Mouse (Mus musculus) C2C12 (cell line): ENCODE measurements around the gene Golgb1. TPM values are rescaled to one million over a fixed set of nuclear protein-coding genes. Genes with fewer than 3 reads are reported as not detected.
"Not testable (repeated sequence)": the region's sequence is repeated elsewhere in the genome, so short reads cannot be mapped to it uniquely, and the experiment has no call there.

Experiments used
- H3K27me3 ChIP-seq: one replicate; pipeline ENCODE4 v1.6.1; 2011; ENCODE audit not compliant: control insufficient read depth, insufficient read depth, insufficient read length
- H3K36me3 ChIP-seq: one replicate; pipeline ENCODE4 v1.6.1; 2011; ENCODE audit not compliant: control insufficient read depth, insufficient read depth
- H3K4me3 ChIP-seq: one replicate; pipeline ENCODE4 v1.5.1; 2011; ENCODE audit warnings: mild to moderate bottlenecking, control low read depth; ENCODE audit not compliant: poor library complexity, insufficient read depth, severe bottlenecking
- H3K79me2 ChIP-seq: one replicate; pipeline ENCODE4 v1.6.1; 2011; ENCODE audit not compliant: control insufficient read depth, insufficient read depth
- H3K79me3 ChIP-seq: one replicate; pipeline ENCODE4 v1.6.1; 2011; ENCODE audit warnings: low read depth, control low read depth
- H3ac ChIP-seq: one replicate; pipeline ENCODE3; 2011; ENCODE audit warnings: low read depth; ENCODE audit not compliant: control insufficient read depth, insufficient read length
- CEBPB ChIP-seq: IDR thresholded peaks from one replicate; pipeline ENCODE4 v1.6.1; 2011; ENCODE audit warnings: low read depth, mild to moderate bottlenecking, control low read depth, moderate library complexity
- CTCF ChIP-seq: IDR thresholded peaks from one replicate; pipeline ENCODE4 v1.5.1; 2011; ENCODE audit not compliant: control insufficient read depth, insufficient read depth, insufficient read length
- FOSL1 ChIP-seq: IDR thresholded peaks from one replicate; pipeline ENCODE4 v1.8.0; 2011; ENCODE audit warnings: mild to moderate bottlenecking, low read length; ENCODE audit not compliant: poor library complexity, insufficient read depth, severe bottlenecking
- MAX ChIP-seq: IDR thresholded peaks from one replicate; pipeline ENCODE4 v1.6.1; 2011; ENCODE audit warnings: mild to moderate bottlenecking, control low read depth
- MYOD1 ChIP-seq: IDR thresholded peaks from one replicate; pipeline ENCODE4 v1.6.1; 2011; ENCODE audit warnings: low read depth; ENCODE audit not compliant: control insufficient read depth, insufficient read length
- MYOG ChIP-seq: IDR thresholded peaks from one replicate; pipeline ENCODE4 v1.6.1; 2011; ENCODE audit not compliant: control insufficient read depth, insufficient read length; ENCODE audit errors: extremely low read depth
- USF1 ChIP-seq: IDR thresholded peaks from one replicate; pipeline ENCODE4 v1.6.1; 2011; ENCODE audit warnings: low read depth, mild to moderate bottlenecking, control low read depth, moderate library complexity
- long read RNA-seq, 2 experiments: library from polyadenylated mRNA; unstranded; transcript quantifications; one replicate each; pipeline ENCODE4 v2.0.0; 2019 to 2020
- polyA plus RNA-seq: library from polyadenylated mRNA; unstranded; fragments of >200 nt; fragmentation: generic; extraction: Trizol; gene quantifications from one replicate; pipeline ENCODE4 v1.2.1, GENCODE M21; 2012; ENCODE audit warnings: missing spikeins

The Golgb1 gene
- 9.4 TPM for polyA plus RNA-seq
- long read RNA-seq, experiment 1, transcript Golgb1-205 (4 exons, 509 nt) = major isoform, 9 of 43 reads
- long read RNA-seq, experiment 1, partial matches to known transcripts = 23 of 43 reads
- long read RNA-seq, experiment 1, other reads (novel, unspliced or antisense) = 9 of 43 reads
- long read RNA-seq, experiment 2, partial matches to known transcripts = 6 of 16 reads
- long read RNA-seq, experiment 2, other reads (novel, unspliced or antisense) = 10 of 16 reads

DNA sequence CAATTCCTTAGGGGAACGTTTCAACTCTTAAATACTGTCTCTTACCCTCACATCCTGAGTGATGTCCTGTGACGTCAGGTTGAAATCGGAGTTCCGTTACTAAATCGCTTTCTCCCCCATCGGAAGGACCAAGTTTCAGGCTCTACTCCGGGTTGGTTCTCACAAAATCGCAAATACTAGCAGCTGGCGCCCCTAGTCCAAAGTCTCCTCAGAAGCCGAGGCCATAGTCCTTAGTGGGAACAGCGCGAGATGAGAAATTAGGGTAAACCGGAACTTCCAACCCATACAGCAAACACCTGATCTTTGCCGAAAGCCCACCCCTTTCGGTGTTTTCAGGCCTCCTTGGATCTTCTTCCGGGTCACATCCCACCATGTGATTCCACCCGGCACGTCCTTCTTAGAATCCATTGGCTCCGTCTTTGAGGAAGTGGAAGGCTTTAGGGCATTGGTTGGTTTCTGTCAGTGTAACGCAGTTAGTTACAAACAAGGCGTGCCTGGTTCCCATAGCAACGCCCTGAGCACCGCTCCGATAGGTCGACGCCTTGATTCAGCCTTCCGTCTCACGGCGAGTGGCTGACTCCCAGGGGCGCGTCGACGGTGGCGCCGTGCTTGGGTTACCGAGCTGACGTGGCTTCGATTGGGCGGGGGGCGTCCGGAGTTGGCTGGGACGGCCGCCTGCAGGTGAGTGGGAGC is at the start of gene Golgb1, which contains the start of gene Eaf2:
Gene Golgb1, plus strand, starts transcription at position 558 of the 693 bp plus-strand sequence.
Gene Eaf2, minus strand, starts transcription at position 421 of the 693 bp plus-strand sequence.
- peak within 1 kb of the TSS; percentile 70 for H3ac ChIP-seq
- H3K27me3 ChIP-seq = no peaks in the 10 kb centered on the region
- H3K79me3 ChIP-seq = peaks cover 35% of the 10 kb centered on the region
- TF ChIP-seq MYOD1 (no peak), MYOG (no peak), MAX (peak; percentile 84), CEBPB (no peak), FOSL1 (no peak), USF1 (peak; percentile 99), CTCF (no peak)
- H3K4me3 ChIP-seq = peak within 1 kb of the TSS; percentile 69
- peaks cover 26% of the 10 kb centered on the region for H3K36me3 ChIP-seq
- peaks cover 65% of the 10 kb centered on the region for H3K79me2 ChIP-seq

GRCm38 (mm10) chr16:36827611-36828053 is 47.3 kb upstream of the Golgb1 start:
- Histone ChIP-seq H3K27me3 (no peaks in the 10 kb centered on the region), H3K4me3 (peak overlapping the region; percentile 59), H3K79me2 (peaks cover 10% of the 10 kb centered on the region), H3ac (peak overlapping the region; percentile 41), H3K36me3 (peaks cover 5% of the 10 kb centered on the region), H3K79me3 (no peaks in the 10 kb centered on the region)
- no peak for TF ChIP-seq CTCF
- no peak for TF ChIP-seq CEBPB
- TF ChIP-seq MYOG = no peak
- TF ChIP-seq MYOD1 = no peak
- no peak for TF ChIP-seq MAX
- no peak for TF ChIP-seq FOSL1
- no peak for TF ChIP-seq USF1

DNA sequence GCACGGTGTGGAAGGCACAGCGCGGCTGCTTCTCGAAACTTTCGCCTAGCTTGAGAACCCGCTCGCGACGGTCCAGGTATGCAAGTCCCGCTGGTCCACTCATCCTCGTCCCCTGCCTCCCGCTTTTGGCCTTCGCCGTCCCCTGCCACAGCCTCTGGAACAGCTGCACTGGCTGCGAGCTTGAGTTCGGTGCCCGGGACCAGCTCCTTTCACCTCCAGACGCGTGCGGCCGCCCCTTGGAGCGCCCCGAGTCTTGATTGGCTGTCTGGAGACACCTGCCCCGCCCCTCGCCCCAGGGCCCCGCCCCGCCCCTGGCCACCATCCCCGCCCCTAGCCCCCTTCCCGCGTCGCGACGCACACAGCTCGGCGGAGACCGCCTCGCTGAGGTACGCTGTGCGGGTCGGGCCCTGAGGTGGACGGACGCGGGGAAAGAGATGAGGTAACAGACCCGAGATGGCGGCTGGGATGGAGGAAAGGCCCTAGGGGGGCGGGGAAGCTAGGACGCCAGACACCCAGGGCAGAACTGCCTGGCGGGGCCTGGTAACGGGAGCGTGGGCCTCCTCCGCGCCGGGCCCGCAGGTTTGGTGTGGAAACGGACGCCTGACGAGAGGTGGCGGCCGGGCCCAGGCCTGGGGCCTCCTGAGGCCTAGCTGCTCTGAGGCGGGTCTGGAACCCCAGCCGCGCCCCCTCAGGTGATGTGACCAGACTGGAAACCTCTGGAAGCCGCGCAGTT is 46.7 kb upstream of the Golgb1 start, which contains the start of gene Iqcb1:
Gene Iqcb1, plus strand, starts transcription at position 332 of the 733 bp plus-strand sequence.
- H3K27me3 ChIP-seq = no peaks in the 10 kb centered on the region
- TF ChIP-seq MAX = peak; percentile 20
- no peak for TF ChIP-seq CTCF
- H3ac ChIP-seq = peak within 1 kb of the TSS; percentile 77

DNA sequence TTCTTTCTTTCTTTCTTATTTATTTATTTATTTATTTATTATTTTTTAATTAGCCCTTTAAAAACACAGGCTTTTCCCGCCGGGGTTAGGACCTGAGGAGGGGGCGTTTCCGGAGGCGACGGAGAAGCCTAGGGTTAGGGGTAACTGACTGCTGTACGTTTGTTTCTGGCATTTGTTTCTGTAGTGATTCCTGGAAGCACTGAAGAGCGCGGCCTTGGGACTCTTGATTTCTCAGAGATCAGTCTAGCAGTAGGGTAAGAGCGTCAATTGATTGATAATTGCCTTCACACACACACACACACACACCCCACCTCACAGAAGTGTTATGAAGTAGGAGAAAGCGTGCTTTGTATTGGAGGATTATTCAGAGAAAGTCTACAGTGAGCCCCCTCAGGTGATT is 46.1 kb upstream of the Golgb1 start:
- Histone ChIP-seq H3K4me3 (peak overlapping the region; percentile 59), H3K36me3 (peaks cover 5% of the 10 kb centered on the region), H3K79me3 (no peaks in the 10 kb centered on the region), H3ac (peak overlapping the region; percentile 40), H3K27me3 (no peaks in the 10 kb centered on the region), H3K79me2 (peaks cover 10% of the 10 kb centered on the region)
- TF ChIP-seq MAX (no peak), USF1 (no peak), CEBPB (no peak), FOSL1 (no peak), MYOG (no peak), CTCF (no peak)

More for the DNA sequence above, 46.7 kb upstream of the Golgb1 start, which contains the start of gene Iqcb1:
- no peaks in the 10 kb centered on the region for H3K79me3 ChIP-seq
- H3K4me3 ChIP-seq = peak within 1 kb of the TSS; percentile 59
- H3K79me2 ChIP-seq = peaks cover 10% of the 10 kb centered on the region
- peaks cover 5% of the 10 kb centered on the region for H3K36me3 ChIP-seq

DNA sequence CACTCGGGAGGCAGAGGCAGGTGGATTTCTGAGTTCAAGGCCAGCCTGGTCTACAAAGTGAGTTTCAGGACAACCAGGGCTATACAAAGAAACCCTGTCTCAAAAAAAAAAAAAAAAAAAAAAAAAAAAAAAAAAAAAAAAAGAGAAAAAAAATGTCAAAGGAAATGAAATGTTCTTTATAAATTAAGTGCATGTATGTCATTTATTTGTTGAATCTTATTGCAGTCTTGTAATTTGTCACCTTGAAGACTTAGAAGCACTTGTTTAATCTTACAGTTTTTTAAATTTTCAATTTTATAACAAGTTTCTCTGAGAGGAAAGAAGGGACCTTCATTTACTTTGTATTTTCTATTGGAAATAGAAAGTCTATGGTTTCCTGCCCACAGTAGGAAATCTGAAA is 28.0 kb upstream of the Golgb1 start:
- H3K4me3 ChIP-seq, H3K27me3 ChIP-seq, H3ac ChIP-seq, H3K79me2 ChIP-seq, H3K79me3 ChIP-seq: not testable (repeated sequence)
- peaks cover 58% of the 10 kb centered on the region for H3K36me3 ChIP-seq
